Mouse (Mus musculus): ENCODE results near the gene Zfp507. TPM values are rescaled to one million over a fixed set of nuclear protein-coding genes. Genes with fewer than 3 reads are reported as not detected.
A peak's percentile ranks its signal among the peaks of the same experiment; 100 is the strongest.

The Zfp507 gene
- 7.0 TPM for polyA plus RNA-seq (2012; fragmentation: generic; extraction: Trizol)

- Histone ChIP-seq H3K27me3 (ENCODE audit: control insufficient read depth, insufficient read depth, insufficient read length) (no peaks in the 10 kb centered on the region), H3ac (ENCODE audit: control insufficient read depth, insufficient read length) (peak within 1 kb of the TSS; percentile 41), H3K36me3 (ENCODE audit: control insufficient read depth, insufficient read depth) (peaks cover 25% of the 10 kb centered on the region), H3K4me3 (peak within 1 kb of the TSS; percentile 74), H3K4me2 (ENCODE audit: low read depth) (peak within 1 kb of the TSS; percentile 79), H3K79me2 (ENCODE audit: control insufficient read depth, insufficient read depth) (peaks cover 28% of the 10 kb centered on the region)
- TF ChIP-seq CEBPB (IDR thresholded peaks at IDR 0.05; ENCODE audit: insufficient read depth, poor library complexity, severe bottlenecking) (no peak), MAX (IDR thresholded peaks at IDR 0.05; ENCODE audit: low read depth) (no peak), MYOD1 (IDR thresholded peaks at IDR 0.05; ENCODE audit: control insufficient read depth in 1 of 3, insufficient read length in 2 of 3, low read depth in 2 of 3) (peak in 1 of 3 experiments; percentile 11), USF1 (IDR thresholded peaks at IDR 0.05; ENCODE audit: low read depth) (peak; percentile 90), SRF (IDR thresholded peaks at IDR 0.05; ENCODE audit: control insufficient read depth, insufficient read length, low read depth) (no peak), E2F4 (IDR thresholded peaks at IDR 0.05; ENCODE audit: insufficient read depth) (no peak), POLR2A (IDR thresholded peaks at IDR 0.05; ENCODE audit: insufficient read length, low read depth) (peak; percentile 65), POLR2AphosphoS2 (IDR thresholded peaks at IDR 0.05; ENCODE audit: insufficient read length, low read depth) (no peak)
Measured at GRCm38 (mm10) chr7:35802906-35803595, at the start of gene Zfp507. Gene Zfp507, minus strand, starts transcription at chr7:35803003.

- no peak for TF ChIP-seq MYOG (IDR thresholded peaks at IDR 0.05; ENCODE audit: control insufficient read depth in 1 of 3, insufficient read depth in 1 of 3, insufficient read length in 2 of 3, low read depth in 2 of 3)
- TF ChIP-seq POLR2AphosphoS2 (IDR thresholded peaks at IDR 0.05; ENCODE audit: insufficient read length, low read depth), result no peak
- Histone ChIP-seq H3K4me3 (no peak overlapping the region), H3ac (ENCODE audit: control insufficient read depth, insufficient read length) (no peak overlapping the region), H3K79me2 (ENCODE audit: control insufficient read depth, insufficient read depth) (no peaks in the 10 kb centered on the region), H3K27me3 (ENCODE audit: control insufficient read depth, insufficient read depth, insufficient read length) (no peaks in the 10 kb centered on the region), H3K36me3 (ENCODE audit: control insufficient read depth, insufficient read depth) (no peaks in the 10 kb centered on the region), H3K4me2 (ENCODE audit: low read depth) (no peak overlapping the region)
Measured at GRCm38 (mm10) chr7:35850426-35850825, 47.6 kb upstream of the Zfp507 start.

- Histone ChIP-seq H3K79me2 (ENCODE audit: control insufficient read depth, insufficient read depth) (no peaks in the 10 kb centered on the region), H3K27me3 (ENCODE audit: control insufficient read depth, insufficient read depth, insufficient read length) (no peaks in the 10 kb centered on the region), H3ac (ENCODE audit: control insufficient read depth, insufficient read length) (no peak overlapping the region), H3K36me3 (ENCODE audit: control insufficient read depth, insufficient read depth) (no peaks in the 10 kb centered on the region), H3K4me3 (no peak overlapping the region), H3K4me2 (ENCODE audit: low read depth) (no peak overlapping the region)
- TF ChIP-seq TCF12 (IDR thresholded peaks at IDR 0.05; ENCODE audit: insufficient read depth, poor library complexity, severe bottlenecking) (no peak), POLR2AphosphoS2 (IDR thresholded peaks at IDR 0.05; ENCODE audit: insufficient read length, low read depth) (no peak), MYOG (IDR thresholded peaks at IDR 0.05; ENCODE audit: control insufficient read depth in 1 of 3, insufficient read depth in 1 of 3, insufficient read length in 2 of 3, low read depth in 2 of 3) (no peak), SRF (IDR thresholded peaks at IDR 0.05; ENCODE audit: control insufficient read depth, insufficient read length, low read depth) (no peak), TCF3 (IDR thresholded peaks at IDR 0.05; ENCODE audit: insufficient read length, low read depth) (no peak), REST (IDR thresholded peaks at IDR 0.05; ENCODE audit: insufficient read depth, insufficient read length) (no peak), MYOD1 (IDR thresholded peaks at IDR 0.05; ENCODE audit: control insufficient read depth in 1 of 3, insufficient read length in 2 of 3, low read depth in 2 of 3) (no peak), POLR2A (IDR thresholded peaks at IDR 0.05; ENCODE audit: insufficient read length, low read depth) (no peak), CEBPB (IDR thresholded peaks at IDR 0.05; ENCODE audit: insufficient read depth, poor library complexity, severe bottlenecking) (no peak), E2F4 (IDR thresholded peaks at IDR 0.05; ENCODE audit: insufficient read depth) (no peak), MAX (IDR thresholded peaks at IDR 0.05; ENCODE audit: low read depth) (no peak), USF1 (IDR thresholded peaks at IDR 0.05; ENCODE audit: low read depth) (no peak)
Measured at GRCm38 (mm10) chr7:35848526-35848925, 45.7 kb upstream of the Zfp507 start.

- TF ChIP-seq USF1 (IDR thresholded peaks at IDR 0.05; ENCODE audit: low read depth) (no peak), SRF (IDR thresholded peaks at IDR 0.05; ENCODE audit: control insufficient read depth, insufficient read length, low read depth) (no peak), MYOG (IDR thresholded peaks at IDR 0.05; ENCODE audit: control insufficient read depth in 1 of 3, insufficient read depth in 1 of 3, insufficient read length in 2 of 3, low read depth in 2 of 3) (no peak), POLR2A (IDR thresholded peaks at IDR 0.05; ENCODE audit: insufficient read length, low read depth) (no peak), MYOD1 (IDR thresholded peaks at IDR 0.05; ENCODE audit: control insufficient read depth in 1 of 3, insufficient read length in 2 of 3, low read depth in 2 of 3) (no peak), E2F4 (IDR thresholded peaks at IDR 0.05; ENCODE audit: insufficient read depth) (no peak), CEBPB (IDR thresholded peaks at IDR 0.05; ENCODE audit: insufficient read depth, poor library complexity, severe bottlenecking) (no peak), TCF3 (IDR thresholded peaks at IDR 0.05; ENCODE audit: insufficient read length, low read depth) (no peak), TCF12 (IDR thresholded peaks at IDR 0.05; ENCODE audit: insufficient read depth, poor library complexity, severe bottlenecking) (no peak), REST (IDR thresholded peaks at IDR 0.05; ENCODE audit: insufficient read depth, insufficient read length) (no peak), POLR2AphosphoS2 (IDR thresholded peaks at IDR 0.05; ENCODE audit: insufficient read length, low read depth) (no peak), MAX (IDR thresholded peaks at IDR 0.05; ENCODE audit: low read depth) (no peak)
- no peak overlapping the region for H3K4me2 ChIP-seq (ENCODE audit: low read depth)
- no peak overlapping the region for H3K4me3 ChIP-seq
- no peaks in the 10 kb centered on the region for H3K36me3 ChIP-seq (ENCODE audit: control insufficient read depth, insufficient read depth)
- no peak overlapping the region for H3ac ChIP-seq (ENCODE audit: control insufficient read depth, insufficient read length)
- peaks cover 22% of the 10 kb centered on the region for H3K27me3 ChIP-seq (ENCODE audit: control insufficient read depth, insufficient read depth, insufficient read length)
- H3K79me2 ChIP-seq (ENCODE audit: control insufficient read depth, insufficient read depth), result no peaks in the 10 kb centered on the region
Measured at GRCm38 (mm10) chr7:35840504-35840903, 37.7 kb upstream of the Zfp507 start.

- peaks cover 26% of the 10 kb centered on the region for H3K27me3 ChIP-seq (ENCODE audit: control insufficient read depth, insufficient read depth, insufficient read length)
- no peaks in the 10 kb centered on the region for H3K36me3 ChIP-seq (ENCODE audit: control insufficient read depth, insufficient read depth)
- TF ChIP-seq CEBPB (IDR thresholded peaks at IDR 0.05; ENCODE audit: insufficient read depth, poor library complexity, severe bottlenecking) (no peak), TCF12 (IDR thresholded peaks at IDR 0.05; ENCODE audit: insufficient read depth, poor library complexity, severe bottlenecking) (no peak), USF1 (IDR thresholded peaks at IDR 0.05; ENCODE audit: low read depth) (no peak), MAX (IDR thresholded peaks at IDR 0.05; ENCODE audit: low read depth) (no peak), TCF3 (IDR thresholded peaks at IDR 0.05; ENCODE audit: insufficient read length, low read depth) (no peak), POLR2A (IDR thresholded peaks at IDR 0.05; ENCODE audit: insufficient read length, low read depth) (no peak), MYOG (IDR thresholded peaks at IDR 0.05; ENCODE audit: control insufficient read depth in 1 of 3, insufficient read depth in 1 of 3, insufficient read length in 2 of 3, low read depth in 2 of 3) (no peak), SRF (IDR thresholded peaks at IDR 0.05; ENCODE audit: control insufficient read depth, insufficient read length, low read depth) (no peak), E2F4 (IDR thresholded peaks at IDR 0.05; ENCODE audit: insufficient read depth) (no peak), POLR2AphosphoS2 (IDR thresholded peaks at IDR 0.05; ENCODE audit: insufficient read length, low read depth) (no peak), MYOD1 (IDR thresholded peaks at IDR 0.05; ENCODE audit: control insufficient read depth in 1 of 3, insufficient read length in 2 of 3, low read depth in 2 of 3) (no peak), REST (IDR thresholded peaks at IDR 0.05; ENCODE audit: insufficient read depth, insufficient read length) (no peak)
- no peak overlapping the region for H3K4me3 ChIP-seq
- H3K79me2 ChIP-seq (ENCODE audit: control insufficient read depth, insufficient read depth), result no peaks in the 10 kb centered on the region
- H3ac ChIP-seq (ENCODE audit: control insufficient read depth, insufficient read length), result no peak overlapping the region
- no peak overlapping the region for H3K4me2 ChIP-seq (ENCODE audit: low read depth)
Measured at GRCm38 (mm10) chr7:35836851-35837250, 34.0 kb upstream of the Zfp507 start.

All from myocyte (in vitro differentiated cells).